Mouse (Mus musculus) lung, embryonic 15.5 days (tissue): ENCODE measurements around the gene Aig1. TPM values are rescaled to one million over a fixed set of nuclear protein-coding genes. Genes with fewer than 3 reads are reported as not detected.

Experiments
- ATAC-seq: fragments of 200-750 bp; cut with Nextera tagmentation; 2 replicates; pipeline ENCODE4 v1.8.0; 2017; ENCODE audit warnings: moderate number of reproducible peaks, borderline replicate concordance; ENCODE audit not compliant: low FRiP score, low TSS enrichment; ENCODE audit errors: extremely low read depth
- H3K27ac ChIP-seq: fragments of 300-500 bp; sonication (generic); 2 replicates; pipeline ENCODE4 v1.5.1; 2015; ENCODE audit warnings: moderate library complexity, mild to moderate bottlenecking, inconsistent platforms
- H3K27me3 ChIP-seq: fragments of 300-500 bp; sonication (generic); 2 replicates; pipeline ENCODE4 v1.6.1; 2015; ENCODE audit warnings: inconsistent platforms
- H3K36me3 ChIP-seq: fragments of 300-500 bp; sonication (generic); 2 replicates; pipeline ENCODE4 v1.6.1; 2015; ENCODE audit warnings: inconsistent platforms
- H3K4me1 ChIP-seq: fragments of 300-500 bp; sonication (generic); 2 replicates; pipeline ENCODE4 v1.6.1; 2015; ENCODE audit warnings: inconsistent platforms
- H3K4me2 ChIP-seq: fragments of 300-500 bp; sonication (generic); 2 replicates; pipeline ENCODE4 v1.6.1; 2015; ENCODE audit warnings: inconsistent platforms, mild to moderate bottlenecking, moderate library complexity
- H3K4me3 ChIP-seq: fragments of 300-500 bp; sonication (generic); 2 replicates; pipeline ENCODE4 v1.5.1; 2015; ENCODE audit warnings: mild to moderate bottlenecking, inconsistent platforms
- H3K9ac ChIP-seq: fragments of 300-500 bp; sonication (generic); 2 replicates; pipeline ENCODE4 v1.6.1; 2015; ENCODE audit warnings: inconsistent platforms
- H3K9me3 ChIP-seq: fragments of 300-500 bp; sonication (generic); 2 replicates; pipeline ENCODE4 v1.6.1; 2016; ENCODE audit warnings: inconsistent platforms
- WGBS: fragments of 180-500 bp; shearing (Covaris S2); methylation state at CpG from one replicate; pipeline ENCODE4 v1.1.7; 2015; 5-methylcytosine and 5-hydroxymethylcytosine counted together
- polyA plus RNA-seq: library from polyadenylated mRNA; unstranded; fragments of >200 nt; fragmentation: Nextera tagmentation; extraction: Ambion mirVana; gene quantifications from 2 replicates; pipeline ENCODE4 v1.2.1, GENCODE M21; 2015

The Aig1 gene
- polyA plus RNA-seq, 1 experiment from 2014 or later, result 47.9 TPM

GRCm38 (mm10) chr10:13768866-13769265, 99.9 kb downstream of the Aig1 start:
- H3K9ac ChIP-seq, result no peak overlapping the region
- no peaks in the 10 kb centered on the region for H3K27me3 ChIP-seq
- no peaks in the 10 kb centered on the region for H3K36me3 ChIP-seq
- H3K4me3 ChIP-seq, result no peak overlapping the region
- no peak for ATAC-seq
- H3K9me3 ChIP-seq, result no peaks in the 10 kb centered on the region
- no peaks in the 10 kb centered on the region for H3K4me1 ChIP-seq
- H3K4me2 ChIP-seq, result no peak overlapping the region
- H3K27ac ChIP-seq, result no peak overlapping the region

GRCm38 (mm10) chr10:13767076-13767475, 101.7 kb downstream of the Aig1 start:
- Histone ChIP-seq H3K4me3 (no peak overlapping the region), H3K36me3 (no peaks in the 10 kb centered on the region), H3K27me3 (no peaks in the 10 kb centered on the region), H3K9me3 (no peaks in the 10 kb centered on the region), H3K4me1 (no peaks in the 10 kb centered on the region), H3K9ac (no peak overlapping the region), H3K27ac (no peak overlapping the region), H3K4me2 (no peak overlapping the region)
- 82% methylated on average over 6 of the region's 6 CpGs for WGBS
- no peak for ATAC-seq

GRCm38 (mm10) chr10:13763151-13763550, 105.6 kb downstream of the Aig1 start:
- Histone ChIP-seq H3K9me3 (no peaks in the 10 kb centered on the region), H3K4me3 (no peak overlapping the region), H3K27me3 (no peaks in the 10 kb centered on the region), H3K36me3 (no peaks in the 10 kb centered on the region), H3K9ac (no peak overlapping the region), H3K27ac (no peak overlapping the region), H3K4me1 (no peaks in the 10 kb centered on the region), H3K4me2 (no peak overlapping the region)
- ATAC-seq, result no peak
- 63% methylated on average over 2 of the region's 2 CpGs for WGBS

- H3K27ac ChIP-seq, result no peak overlapping the region
- no peak overlapping the region for H3K4me2 ChIP-seq
- no peak overlapping the region for H3K4me3 ChIP-seq
- H3K4me1 ChIP-seq, result no peaks in the 10 kb centered on the region
- no peaks in the 10 kb centered on the region for H3K27me3 ChIP-seq
- 89% methylated on average over 1 of the region's 1 CpGs for WGBS
- no peak for ATAC-seq
- no peaks in the 10 kb centered on the region for H3K9me3 ChIP-seq
- H3K36me3 ChIP-seq, result no peaks in the 10 kb centered on the region
- H3K9ac ChIP-seq, result no peak overlapping the region
These were observed 114.1 kb downstream of the Aig1 start for GRCm38 (mm10) chr10:13754712-13755111.

GRCm38 (mm10) chr10:13753777-13754176, 115.0 kb downstream of the Aig1 start:
- Histone ChIP-seq H3K4me2 (no peak overlapping the region), H3K4me3 (no peak overlapping the region), H3K9me3 (no peaks in the 10 kb centered on the region), H3K27me3 (no peaks in the 10 kb centered on the region), H3K36me3 (no peaks in the 10 kb centered on the region), H3K27ac (no peak overlapping the region), H3K9ac (no peak overlapping the region), H3K4me1 (no peaks in the 10 kb centered on the region)
- ATAC-seq, result no peak
- 64% methylated on average over 5 of the region's 5 CpGs for WGBS

GRCm38 (mm10) chr10:13739494-13740140, 129.2 kb downstream of the Aig1 start:
- Histone ChIP-seq H3K4me3 (no peak overlapping the region), H3K27me3 (no peaks in the 10 kb centered on the region), H3K4me1 (no peaks in the 10 kb centered on the region), H3K9ac (no peak overlapping the region), H3K9me3 (no peaks in the 10 kb centered on the region), H3K36me3 (no peaks in the 10 kb centered on the region), H3K27ac (no peak overlapping the region), H3K4me2 (no peak overlapping the region)
- no peak for ATAC-seq
- WGBS, result 87% methylated on average over 18 of the region's 18 CpGs

- H3K9ac ChIP-seq, result no peak overlapping the region
- no peak overlapping the region for H3K27ac ChIP-seq
- no peaks in the 10 kb centered on the region for H3K36me3 ChIP-seq
- no peak for ATAC-seq
- no peaks in the 10 kb centered on the region for H3K4me1 ChIP-seq
- WGBS, result 84% methylated on average over 4 of the region's 4 CpGs
- H3K9me3 ChIP-seq, result no peaks in the 10 kb centered on the region
- no peaks in the 10 kb centered on the region for H3K27me3 ChIP-seq
- no peak overlapping the region for H3K4me2 ChIP-seq
- no peak overlapping the region for H3K4me3 ChIP-seq
These were observed 138.6 kb downstream of the Aig1 start for GRCm38 (mm10) chr10:13730039-13730748.

GRCm38 (mm10) chr10:13727676-13728075, 141.1 kb downstream of the Aig1 start:
- no peak for ATAC-seq
- no peaks in the 10 kb centered on the region for H3K27me3 ChIP-seq
- H3K4me3 ChIP-seq, result no peak overlapping the region
- no peaks in the 10 kb centered on the region for H3K9me3 ChIP-seq
- WGBS, result 70% methylated on average over 6 of the region's 6 CpGs
- no peak overlapping the region for H3K9ac ChIP-seq
- no peaks in the 10 kb centered on the region for H3K36me3 ChIP-seq
- H3K4me2 ChIP-seq, result no peak overlapping the region
- no peak overlapping the region for H3K27ac ChIP-seq
- H3K4me1 ChIP-seq, result no peaks in the 10 kb centered on the region

- Histone ChIP-seq H3K27ac (no peak overlapping the region), H3K9me3 (no peaks in the 10 kb centered on the region), H3K9ac (no peak overlapping the region), H3K36me3 (no peaks in the 10 kb centered on the region), H3K4me2 (no peak overlapping the region), H3K4me1 (no peaks in the 10 kb centered on the region), H3K27me3 (no peaks in the 10 kb centered on the region), H3K4me3 (no peak overlapping the region)
- 73% methylated on average over 2 of the region's 2 CpGs for WGBS
- no peak for ATAC-seq
These were observed 142.6 kb downstream of the Aig1 start for GRCm38 (mm10) chr10:13726206-13726605.

GRCm38 (mm10) chr10:13725276-13725675, 143.5 kb downstream of the Aig1 start:
- H3K9ac ChIP-seq, result no peak overlapping the region
- H3K4me3 ChIP-seq, result no peak overlapping the region
- WGBS, result 86% methylated on average over 3 of the region's 3 CpGs
- H3K4me2 ChIP-seq, result no peak overlapping the region
- no peaks in the 10 kb centered on the region for H3K36me3 ChIP-seq
- no peak overlapping the region for H3K27ac ChIP-seq
- H3K27me3 ChIP-seq, result no peaks in the 10 kb centered on the region
- no peak for ATAC-seq
- H3K4me1 ChIP-seq, result no peaks in the 10 kb centered on the region
- H3K9me3 ChIP-seq, result no peaks in the 10 kb centered on the region

GRCm38 (mm10) chr10:13716132-13716531, 152.6 kb downstream of the Aig1 start:
- no peak overlapping the region for H3K4me2 ChIP-seq
- ATAC-seq, result no peak
- no peak overlapping the region for H3K27ac ChIP-seq
- H3K9ac ChIP-seq, result no peak overlapping the region
- H3K9me3 ChIP-seq, result no peaks in the 10 kb centered on the region
- peaks cover 3% of the 10 kb centered on the region; the same call in 1 of the 2 replicates for H3K4me1 ChIP-seq
- H3K36me3 ChIP-seq, result no peaks in the 10 kb centered on the region
- no peaks in the 10 kb centered on the region for H3K27me3 ChIP-seq
- WGBS, result 32% methylated on average over 2 of the region's 2 CpGs
- H3K4me3 ChIP-seq, result no peak overlapping the region

- H3K9ac ChIP-seq, result no peak overlapping the region
- peaks cover 3% of the 10 kb centered on the region; the same call in 1 of the 2 replicates for H3K4me1 ChIP-seq
- ATAC-seq, result no peak
- H3K4me2 ChIP-seq, result no peak overlapping the region
- 85% methylated on average over 6 of the region's 6 CpGs for WGBS
- H3K27ac ChIP-seq, result no peak overlapping the region
- H3K27me3 ChIP-seq, result no peaks in the 10 kb centered on the region
- no peak overlapping the region for H3K4me3 ChIP-seq
- no peaks in the 10 kb centered on the region for H3K36me3 ChIP-seq
- no peaks in the 10 kb centered on the region for H3K9me3 ChIP-seq
These were observed 153.2 kb downstream of the Aig1 start for GRCm38 (mm10) chr10:13715584-13715983.
